Mouse (Mus musculus) left cerebral cortex, adult 2 months (tissue): Measurements from ENCODE around the gene Cuedc2. TPM values are rescaled to one million over a fixed set of nuclear protein-coding genes. Genes with fewer than 3 reads are reported as not detected.
A peak's percentile ranks its signal among the peaks of the same experiment; 100 is the strongest.

ENCODE experiments used
- DNase-seq, 2 experiments: peaks; one replicate each; pipeline ENCODE4 v3.0.0; 2021 to 2022; ENCODE audit warnings: low spot score in 2 of 2, mixed read lengths in 1 of 2; ENCODE audit errors: extremely low spot score in 1 of 2
- H3K27ac ChIP-seq: fragments of 200-600 bp; 2 replicates; pipeline ENCODE4 v1.8.1; 2022
- H3K4me3 ChIP-seq: fragments of 200-600 bp; 2 replicates; pipeline ENCODE4 v1.8.1; 2022
- CTCF ChIP-seq: fragments of 200-600 bp; IDR thresholded peaks from 2 replicates; pipeline ENCODE4 v1.8.1; 2022; ENCODE audit warnings: antibody characterized with exemption, mild to moderate bottlenecking, moderate library complexity
- intact Hi-C: fragments of 180-260 bp; cut with DNase I; formaldehyde crosslinking; loops from one replicate; pipeline ENCODE4 v1.15.1; 2025
- total RNA-seq, 2 experiments: library from RNA; stranded (reverse); gene quantifications; 2 replicates each; pipeline ENCODE4 v1.2.3; 2021

Gene Cuedc2
- total RNA-seq, 2 experiments from 2014 or later, result 188 to 196 TPM

- no peak for DNase-seq
- Histone ChIP-seq H3K4me3 (peak overlapping the region; percentile 24; the same call in 1 of the 2 replicates), H3K27ac (peak overlapping the region; percentile 94)
- intact Hi-C loops, result loop anchor here (2.0 kb wide), 3 partner anchors 18 to 112 kb away; no protein-coding TSS in a partner anchor
- TF ChIP-seq CTCF, result no peak
Measured at GRCm38 (mm10) chr19:46338942-46339286, 412 bp upstream of the Cuedc2 start.

DNA sequence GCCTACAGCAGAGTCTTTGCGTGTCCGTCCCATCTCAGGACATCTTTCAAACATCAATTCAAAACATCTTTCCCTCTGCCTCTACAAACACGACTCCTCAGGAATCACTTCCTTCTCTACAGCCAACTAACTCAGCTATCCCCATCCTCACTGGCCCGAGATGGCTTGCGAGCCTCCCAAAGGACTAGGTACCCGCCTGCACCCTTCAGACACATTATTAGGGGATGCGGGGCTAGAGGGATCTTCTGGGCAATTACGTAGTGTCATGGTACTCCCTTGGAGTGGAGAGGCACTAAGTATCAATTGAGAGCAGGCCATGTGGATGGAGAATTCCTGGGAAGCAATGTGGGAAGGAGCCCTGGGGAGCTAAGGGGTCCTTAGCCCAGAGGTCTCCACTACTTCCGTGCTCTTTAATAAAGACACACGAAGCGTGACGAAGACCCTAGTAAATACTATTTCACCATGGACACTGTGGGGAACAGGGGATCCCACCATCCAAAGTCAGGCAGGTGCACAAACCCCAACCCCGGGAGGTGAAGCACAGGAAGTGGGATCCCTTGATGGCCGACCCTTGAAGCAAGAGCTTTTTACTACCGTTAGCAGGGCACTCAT lies 677 bp downstream of the Cuedc2 start:
- TF ChIP-seq CTCF, result no peak
- Histone ChIP-seq H3K27ac (peak overlapping the region; percentile 94), H3K4me3 (peak overlapping the region; percentile 79)
- no peak for DNase-seq
- intact Hi-C loops, result loop anchor here (2.0 kb wide), 3 partner anchors 19 to 113 kb away; no protein-coding TSS in a partner anchor

- DNase-seq, result peak in 1 of 2 experiments; percentile 15
- Histone ChIP-seq H3K27ac (no peak overlapping the region), H3K4me3 (no peak overlapping the region)
- TF ChIP-seq CTCF, result no peak
- intact Hi-C loops, result no loop called here
Measured at GRCm38 (mm10) chr19:46333906-46334305, 4.6 kb downstream of the Cuedc2 start.

- DNase-seq, result peak in 1 of 2 experiments; percentile 19
- intact Hi-C loops, result no loop called here
- no peak for TF ChIP-seq CTCF
- Histone ChIP-seq H3K27ac (peak overlapping the region; percentile 87), H3K4me3 (no peak overlapping the region)
Measured at GRCm38 (mm10) chr19:46332721-46333339, 5.7 kb downstream of the Cuedc2 start.

GRCm38 (mm10) chr19:46331936-46332335 lies 6.6 kb downstream of the Cuedc2 start:
- H3K27ac ChIP-seq, result no peak overlapping the region
- H3K4me3 ChIP-seq, result no peak overlapping the region
- intact Hi-C loops, result no loop called here
- no peak for TF ChIP-seq CTCF
- peak in 1 of 2 experiments; percentile 9 for DNase-seq

DNA sequence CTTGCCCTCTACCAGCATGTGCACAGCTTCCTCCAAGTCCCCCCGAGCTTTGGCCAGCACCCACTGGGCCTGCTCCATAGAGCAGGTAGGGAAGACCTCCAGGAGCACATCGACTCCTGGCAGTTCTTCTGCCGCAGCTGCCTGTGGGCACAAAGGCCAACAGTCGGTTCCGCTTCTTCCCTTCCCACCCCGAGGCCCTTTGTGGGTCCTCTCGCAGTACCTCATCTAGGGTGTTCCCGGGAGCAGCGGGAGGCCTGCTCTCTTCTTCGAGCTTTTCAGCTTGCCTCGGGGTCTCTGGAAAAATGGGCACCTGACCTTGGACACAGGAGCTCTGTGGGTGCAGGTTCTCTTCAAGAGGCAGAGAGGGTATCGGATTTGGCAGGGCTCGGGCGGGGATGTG lies 7.2 kb downstream of the Cuedc2 start:
- Histone ChIP-seq H3K4me3 (no peak overlapping the region), H3K27ac (no peak overlapping the region)
- intact Hi-C loops, result no loop called here
- no peak for DNase-seq
- no peak for TF ChIP-seq CTCF

DNA sequence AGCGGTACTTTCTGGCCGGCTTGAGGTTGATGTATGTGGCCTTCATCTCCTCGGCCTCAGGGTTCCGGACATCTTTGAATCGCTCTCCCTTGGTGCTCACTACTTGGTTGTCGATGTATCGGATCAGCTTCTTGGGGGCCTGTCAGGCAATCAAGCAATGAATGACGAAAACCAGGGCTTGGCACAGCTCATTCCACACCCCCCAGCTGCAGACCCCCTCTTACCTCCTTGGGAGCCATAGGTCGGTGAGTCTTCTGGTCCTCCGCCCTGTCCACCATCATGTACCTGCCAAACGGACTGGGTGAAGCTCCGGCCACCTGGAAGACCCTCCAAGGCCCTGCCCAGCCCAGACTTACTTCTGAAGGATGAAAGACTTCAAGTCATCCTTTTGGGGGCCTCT lies 7.8 kb downstream of the Cuedc2 start:
- Histone ChIP-seq H3K27ac (no peak overlapping the region), H3K4me3 (no peak overlapping the region)
- DNase-seq, result no peak
- TF ChIP-seq CTCF, result no peak
- intact Hi-C loops, result loop anchor here (1.0 kb wide), 1 partner anchor 26 kb away; the partner anchor contains the start of gene Nfkb2

DNA sequence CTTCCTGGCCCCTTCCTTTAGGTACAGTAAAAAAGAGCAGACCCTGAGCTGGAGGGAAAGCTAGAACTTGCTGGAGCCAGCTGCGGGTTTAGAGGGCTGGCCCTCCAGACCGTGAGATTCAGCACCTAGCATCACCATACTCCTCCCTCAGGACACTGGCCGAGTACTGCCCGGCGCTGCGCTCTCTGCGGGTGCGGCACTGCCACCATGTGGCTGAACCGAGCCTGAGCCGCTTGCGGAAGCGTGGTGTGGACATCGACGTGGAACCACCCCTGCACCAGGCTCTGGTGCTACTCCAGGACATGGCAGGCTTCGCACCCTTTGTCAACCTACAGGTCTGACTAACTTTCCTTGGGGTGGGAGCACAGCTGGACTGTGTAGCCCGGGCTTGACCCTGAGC lies 8.6 kb downstream of the Cuedc2 start:
- intact Hi-C loops, result loop anchor here (1.0 to 2.0 kb wide), 2 partner anchors 21 to 26 kb away; partner anchors contain the start of gene Nfkb2
- TF ChIP-seq CTCF, result peak; percentile 86
- peak; percentile 78 to 86 for DNase-seq
- Histone ChIP-seq H3K27ac (peak overlapping the region; percentile 26; the same call in 1 of the 2 replicates), H3K4me3 (peak overlapping the region; percentile 26; the same call in 1 of the 2 replicates)

DNA sequence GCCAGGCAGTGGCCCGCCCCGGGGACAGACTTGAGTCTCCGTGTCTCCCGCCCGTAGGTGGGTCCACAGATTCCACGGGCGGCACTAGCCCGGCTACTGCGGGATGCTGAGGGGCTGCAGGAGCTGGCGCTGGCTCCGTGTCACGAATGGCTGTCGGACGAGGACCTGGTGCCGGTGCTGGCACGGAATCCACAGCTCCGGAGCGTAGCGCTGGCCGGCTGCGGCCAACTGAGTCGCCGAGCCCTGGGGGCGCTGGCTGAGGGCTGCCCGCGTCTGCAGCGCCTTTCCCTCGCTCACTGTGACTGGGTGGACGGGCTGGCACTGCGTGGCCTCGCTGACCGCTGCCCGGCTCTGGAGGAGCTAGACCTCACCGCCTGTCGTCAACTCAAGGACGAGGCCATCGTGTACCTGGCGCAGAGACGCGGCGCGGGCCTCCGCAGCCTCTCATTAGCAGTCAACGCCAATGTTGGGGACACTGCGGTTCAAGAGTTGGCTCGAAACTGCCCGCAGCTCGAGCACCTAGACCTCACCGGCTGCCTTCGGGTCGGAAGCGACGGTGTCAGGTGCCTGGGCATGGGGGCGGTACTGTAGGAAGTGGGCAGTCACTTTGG lies 9.4 kb downstream of the Cuedc2 start:
- no peak for TF ChIP-seq CTCF
- Histone ChIP-seq H3K4me3 (peak overlapping the region; percentile 63), H3K27ac (peak overlapping the region; percentile 87)
- intact Hi-C loops, result loop anchor here (2.0 kb wide), 1 partner anchor 20 kb away; no protein-coding TSS in a partner anchor
- no peak for DNase-seq

GRCm38 (mm10) chr19:46328081-46329030 lies 10.1 kb downstream of the Cuedc2 start, which contains the start of gene Fbxl15:
Gene Fbxl15, plus strand, starts transcription at chr19:46328184.
- TF ChIP-seq CTCF, result no peak
- Histone ChIP-seq H3K27ac (peak within 1 kb of the TSS; percentile 87), H3K4me3 (peak within 1 kb of the TSS; percentile 63)
- peak; percentile 94 for DNase-seq
- intact Hi-C loops, result loop anchor here (2.0 kb wide), 1 partner anchor 20 kb away; no protein-coding TSS in a partner anchor

DNA sequence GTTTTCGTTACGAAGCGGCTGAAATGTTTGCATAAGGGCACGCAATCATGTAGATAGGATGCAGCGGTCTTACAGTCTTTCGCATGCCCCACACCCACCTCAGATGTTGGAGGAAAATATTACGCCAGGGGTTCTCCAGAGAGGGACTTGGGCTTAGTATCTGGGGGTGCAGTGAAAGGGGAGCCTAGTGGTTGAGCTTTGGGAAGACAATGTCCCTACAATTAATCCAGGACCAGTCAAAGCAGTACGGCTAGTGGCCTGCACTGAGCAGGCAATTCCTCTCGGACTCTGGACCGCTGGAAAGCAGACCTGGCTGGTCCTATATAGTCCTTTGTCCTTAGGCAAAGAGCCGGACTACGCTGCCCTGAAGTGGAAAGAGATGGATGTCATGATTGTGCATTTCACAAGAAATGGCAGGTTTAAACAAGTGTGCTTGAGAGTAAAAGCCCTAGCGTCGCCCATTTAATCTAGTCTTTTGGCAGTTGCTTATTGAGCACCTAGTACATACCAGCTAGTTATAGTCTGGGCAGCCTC lies 10.9 kb downstream of the Cuedc2 start:
- DNase-seq, result peak in 1 of 2 experiments; percentile 21
- TF ChIP-seq CTCF, result no peak
- Histone ChIP-seq H3K4me3 (peak overlapping the region; percentile 63), H3K27ac (peak overlapping the region; percentile 87)
- intact Hi-C loops, result loop anchor here (2.0 kb wide), 1 partner anchor 19 kb away; no protein-coding TSS in a partner anchor
